Mouse (Mus musculus): ENCODE data around the gene Etnppl. TPM values are rescaled to one million over a fixed set of nuclear protein-coding genes. Genes with fewer than 3 reads are reported as not detected.

Etnppl gene
- not detected in 2 replicates for polyA plus RNA-seq (2012; rRNA removed)

- no peak within 1 kb of the TSS for H3K27ac ChIP-seq (ENCODE audit: insufficient read depth, low read length)
- no peaks in the 10 kb centered on the region for H3K36me3 ChIP-seq (ENCODE audit: control insufficient read depth, insufficient read depth, low read length)
- WGBS = 11% methylated on average over 10 of the region's 10 CpGs
- no peaks in the 10 kb centered on the region for H3K27me3 ChIP-seq (ENCODE audit: control insufficient read depth, insufficient read depth, low read length)
- TF ChIP-seq CTCF (IDR thresholded peaks at IDR 0.05; ENCODE audit: extremely low read depth, insufficient read depth, insufficient read length, insufficient replicate concordance) (no peak), POLR2A (IDR thresholded peaks at IDR 0.05; ENCODE audit: low read depth, low read length) (no peak)
- H3K4me3 ChIP-seq (ENCODE audit: extremely low read depth, insufficient read depth, insufficient read length) = no peak within 1 kb of the TSS
- no peak for DNase-seq (ENCODE audit: low read depth in 1 of 2, low spot score in 2 of 2)
- H3K4me1 ChIP-seq (ENCODE audit: control insufficient read depth, insufficient read depth, insufficient read length) = no peaks in the 10 kb centered on the region
Observed at GRCm38 (mm10) chr3:130617439-130617898, at the start of gene Etnppl. Gene Etnppl (plus strand): TSS chr3:130617448.

GRCm38 (mm10) chr3:130568331-130569095, 48.7 kb upstream of the Etnppl start:
- H3K4me3 ChIP-seq (ENCODE audit: extremely low read depth, insufficient read depth, insufficient read length) = no peak overlapping the region
- H3K27me3 ChIP-seq (ENCODE audit: control insufficient read depth, insufficient read depth, low read length) = no peaks in the 10 kb centered on the region
- no peak for TF ChIP-seq POLR2A (IDR thresholded peaks at IDR 0.05; ENCODE audit: low read depth, low read length)
- no peak for TF ChIP-seq CTCF (IDR thresholded peaks at IDR 0.05; ENCODE audit: extremely low read depth, insufficient read depth, insufficient read length, insufficient replicate concordance)
- H3K27ac ChIP-seq (ENCODE audit: insufficient read depth, low read length) = no peak overlapping the region
- H3K4me1 ChIP-seq (ENCODE audit: control insufficient read depth, insufficient read depth, insufficient read length) = no peaks in the 10 kb centered on the region
- DNase-seq (ENCODE audit: low read depth in 1 of 2, low spot score in 2 of 2) = no peak
- no peaks in the 10 kb centered on the region for H3K36me3 ChIP-seq (ENCODE audit: control insufficient read depth, insufficient read depth, low read length)
- WGBS = 88% methylated on average over 16 of the region's 16 CpGs

- 76% methylated on average over 5 of the region's 5 CpGs for WGBS
Observed at GRCm38 (mm10) chr3:130573243-130573642, 44.0 kb upstream of the Etnppl start.

GRCm38 (mm10) chr3:130574652-130575051, 42.6 kb upstream of the Etnppl start:
- TF ChIP-seq CTCF (IDR thresholded peaks at IDR 0.05; ENCODE audit: extremely low read depth, insufficient read depth, insufficient read length, insufficient replicate concordance) (no peak), POLR2A (IDR thresholded peaks at IDR 0.05; ENCODE audit: low read depth, low read length) (no peak)
- no peak overlapping the region for H3K27ac ChIP-seq (ENCODE audit: insufficient read depth, low read length)
- H3K4me3 ChIP-seq (ENCODE audit: extremely low read depth, insufficient read depth, insufficient read length) = no peak overlapping the region
- no peak for DNase-seq (ENCODE audit: low read depth in 1 of 2, low spot score in 2 of 2)
- no peaks in the 10 kb centered on the region for H3K4me1 ChIP-seq (ENCODE audit: control insufficient read depth, insufficient read depth, insufficient read length)
- no peaks in the 10 kb centered on the region for H3K27me3 ChIP-seq (ENCODE audit: control insufficient read depth, insufficient read depth, low read length)
- no peaks in the 10 kb centered on the region for H3K36me3 ChIP-seq (ENCODE audit: control insufficient read depth, insufficient read depth, low read length)
- WGBS = 25% methylated on average over 5 of the region's 5 CpGs

More at GRCm38 (mm10) chr3:130573243-130573642, 44.0 kb upstream of the Etnppl start:
- H3K4me1 ChIP-seq (ENCODE audit: control insufficient read depth, insufficient read depth, insufficient read length) = no peaks in the 10 kb centered on the region
- no peak overlapping the region for H3K27ac ChIP-seq (ENCODE audit: insufficient read depth, low read length)
- no peak for TF ChIP-seq CTCF (IDR thresholded peaks at IDR 0.05; ENCODE audit: extremely low read depth, insufficient read depth, insufficient read length, insufficient replicate concordance)
- TF ChIP-seq POLR2A (IDR thresholded peaks at IDR 0.05; ENCODE audit: low read depth, low read length) = no peak
- H3K4me3 ChIP-seq (ENCODE audit: extremely low read depth, insufficient read depth, insufficient read length) = no peak overlapping the region
- DNase-seq (ENCODE audit: low read depth in 1 of 2, low spot score in 2 of 2) = no peak
- H3K27me3 ChIP-seq (ENCODE audit: control insufficient read depth, insufficient read depth, low read length) = no peaks in the 10 kb centered on the region
- H3K36me3 ChIP-seq (ENCODE audit: control insufficient read depth, insufficient read depth, low read length) = no peaks in the 10 kb centered on the region

GRCm38 (mm10) chr3:130576683-130577082, 40.6 kb upstream of the Etnppl start:
- TF ChIP-seq CTCF (IDR thresholded peaks at IDR 0.05; ENCODE audit: extremely low read depth, insufficient read depth, insufficient read length, insufficient replicate concordance) = no peak
- TF ChIP-seq POLR2A (IDR thresholded peaks at IDR 0.05; ENCODE audit: low read depth, low read length) = no peak
- DNase-seq (ENCODE audit: low read depth in 1 of 2, low spot score in 2 of 2) = no peak
- Histone ChIP-seq H3K27me3 (ENCODE audit: control insufficient read depth, insufficient read depth, low read length) (no peaks in the 10 kb centered on the region), H3K27ac (ENCODE audit: insufficient read depth, low read length) (no peak overlapping the region), H3K4me1 (ENCODE audit: control insufficient read depth, insufficient read depth, insufficient read length) (no peaks in the 10 kb centered on the region), H3K36me3 (ENCODE audit: control insufficient read depth, insufficient read depth, low read length) (no peaks in the 10 kb centered on the region), H3K4me3 (ENCODE audit: extremely low read depth, insufficient read depth, insufficient read length) (no peak overlapping the region)
- WGBS = 68% methylated on average over 6 of the region's 6 CpGs

- no peak overlapping the region for H3K27ac ChIP-seq (ENCODE audit: insufficient read depth, low read length)
- H3K36me3 ChIP-seq (ENCODE audit: control insufficient read depth, insufficient read depth, low read length) = no peaks in the 10 kb centered on the region
- 81% methylated on average over 17 of the region's 17 CpGs for WGBS
- no peak overlapping the region for H3K4me3 ChIP-seq (ENCODE audit: extremely low read depth, insufficient read depth, insufficient read length)
- no peaks in the 10 kb centered on the region for H3K4me1 ChIP-seq (ENCODE audit: control insufficient read depth, insufficient read depth, insufficient read length)
- H3K27me3 ChIP-seq (ENCODE audit: control insufficient read depth, insufficient read depth, low read length) = no peaks in the 10 kb centered on the region
- no peak for DNase-seq (ENCODE audit: low read depth in 1 of 2, low spot score in 2 of 2)
- TF ChIP-seq POLR2A (IDR thresholded peaks at IDR 0.05; ENCODE audit: low read depth, low read length) (no peak), CTCF (IDR thresholded peaks at IDR 0.05; ENCODE audit: extremely low read depth, insufficient read depth, insufficient read length, insufficient replicate concordance) (no peak)
Observed at GRCm38 (mm10) chr3:130579501-130579900, 37.7 kb upstream of the Etnppl start.

GRCm38 (mm10) chr3:130581577-130581976, 35.7 kb upstream of the Etnppl start:
- H3K4me1 ChIP-seq (ENCODE audit: control insufficient read depth, insufficient read depth, insufficient read length) = no peaks in the 10 kb centered on the region
- DNase-seq (ENCODE audit: low read depth in 1 of 2, low spot score in 2 of 2) = no peak
- 85% methylated on average over 2 of the region's 2 CpGs for WGBS
- no peak overlapping the region for H3K27ac ChIP-seq (ENCODE audit: insufficient read depth, low read length)
- no peaks in the 10 kb centered on the region for H3K27me3 ChIP-seq (ENCODE audit: control insufficient read depth, insufficient read depth, low read length)
- H3K36me3 ChIP-seq (ENCODE audit: control insufficient read depth, insufficient read depth, low read length) = no peaks in the 10 kb centered on the region
- H3K4me3 ChIP-seq (ENCODE audit: extremely low read depth, insufficient read depth, insufficient read length) = no peak overlapping the region
- TF ChIP-seq CTCF (IDR thresholded peaks at IDR 0.05; ENCODE audit: extremely low read depth, insufficient read depth, insufficient read length, insufficient replicate concordance) (no peak), POLR2A (IDR thresholded peaks at IDR 0.05; ENCODE audit: low read depth, low read length) (no peak)
